Mouse (Mus musculus): ENCODE measurements around the gene Cox19. TPM values are rescaled to one million over a fixed set of nuclear protein-coding genes. Genes with fewer than 3 reads are reported as not detected.

The Cox19 gene
- polyA plus RNA-seq, 1 experiment: 19.9 TPM

DNA sequence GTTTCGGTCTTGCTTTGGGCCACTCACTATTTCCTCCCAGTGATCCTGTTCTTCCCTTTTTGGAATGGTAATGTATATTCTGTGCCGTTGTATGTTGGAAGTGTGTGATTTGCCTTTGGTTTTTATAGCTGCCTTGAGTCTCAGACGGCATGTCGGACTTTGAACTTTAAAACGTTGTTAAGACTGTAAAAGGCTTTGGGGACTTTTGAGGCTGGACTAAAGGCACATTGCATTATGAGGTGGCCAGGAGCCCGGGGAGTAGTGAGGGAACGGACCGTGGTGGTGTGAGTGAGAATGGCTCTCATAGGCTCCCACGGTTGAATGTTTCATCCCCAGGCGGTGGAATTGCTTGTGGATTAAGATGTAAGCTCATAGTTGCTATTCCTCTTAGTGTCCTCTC, 54.1 kb downstream of the Cox19 start:
- H3K27me3 ChIP-seq (ENCODE audit: control insufficient read depth, insufficient read depth, low read length, poor library complexity, severe bottlenecking): no peaks in the 10 kb centered on the region

DNA sequence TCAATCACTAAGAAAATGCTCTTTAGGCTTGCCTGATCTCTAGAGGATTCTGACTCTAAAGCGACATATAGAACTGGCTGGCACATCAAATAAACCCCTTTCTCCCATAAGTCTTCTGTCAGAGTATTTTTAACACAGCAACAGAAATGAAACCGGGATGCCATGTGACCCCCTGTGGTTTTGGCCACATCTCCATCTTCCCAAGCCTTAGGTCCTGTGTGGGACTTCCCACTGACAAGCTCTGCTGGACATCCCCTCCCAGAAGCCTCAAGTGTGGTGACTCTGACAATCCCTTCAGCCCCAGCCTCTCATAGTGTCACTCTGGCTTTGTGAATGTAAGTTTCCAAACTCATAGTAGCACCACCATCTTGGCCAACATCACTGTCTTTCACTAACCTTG, 57.1 kb downstream of the Cox19 start:
- H3K9me3 ChIP-seq (replicated peaks; ENCODE audit: control insufficient read depth, insufficient read depth, low read length, poor library complexity, severe bottlenecking): no peaks in the 10 kb centered on the region

More for the DNA sequence above, 54.1 kb downstream of the Cox19 start:
- H3K9ac ChIP-seq (ENCODE audit: low read depth, poor library complexity, severe bottlenecking): no peak overlapping the region
- H3K27ac ChIP-seq (ENCODE audit: insufficient read depth, low read length): no peak overlapping the region
- TF ChIP-seq CTCF (IDR thresholded peaks at IDR 0.05; ENCODE audit: low read depth, low read length) (no peak), EP300 (IDR thresholded peaks at IDR 0.05; ENCODE audit: insufficient read depth, low read depth, low read length) (no peak), POLR2A (IDR thresholded peaks at IDR 0.05; ENCODE audit: insufficient read depth, low read length) (no peak)
- H3K36me3 ChIP-seq (ENCODE audit: control insufficient read depth, insufficient read depth, low read length, poor library complexity, severe bottlenecking): no peaks in the 10 kb centered on the region
- H3K4me1 ChIP-seq (ENCODE audit: control insufficient read depth, insufficient read depth, low read length): peaks cover 5% of the 10 kb centered on the region
- no peaks in the 10 kb centered on the region for H3K9me3 ChIP-seq (replicated peaks; ENCODE audit: control insufficient read depth, insufficient read depth, low read length, poor library complexity, severe bottlenecking)
- H3K4me3 ChIP-seq (ENCODE audit: low read depth, low read length): no peak overlapping the region

DNA sequence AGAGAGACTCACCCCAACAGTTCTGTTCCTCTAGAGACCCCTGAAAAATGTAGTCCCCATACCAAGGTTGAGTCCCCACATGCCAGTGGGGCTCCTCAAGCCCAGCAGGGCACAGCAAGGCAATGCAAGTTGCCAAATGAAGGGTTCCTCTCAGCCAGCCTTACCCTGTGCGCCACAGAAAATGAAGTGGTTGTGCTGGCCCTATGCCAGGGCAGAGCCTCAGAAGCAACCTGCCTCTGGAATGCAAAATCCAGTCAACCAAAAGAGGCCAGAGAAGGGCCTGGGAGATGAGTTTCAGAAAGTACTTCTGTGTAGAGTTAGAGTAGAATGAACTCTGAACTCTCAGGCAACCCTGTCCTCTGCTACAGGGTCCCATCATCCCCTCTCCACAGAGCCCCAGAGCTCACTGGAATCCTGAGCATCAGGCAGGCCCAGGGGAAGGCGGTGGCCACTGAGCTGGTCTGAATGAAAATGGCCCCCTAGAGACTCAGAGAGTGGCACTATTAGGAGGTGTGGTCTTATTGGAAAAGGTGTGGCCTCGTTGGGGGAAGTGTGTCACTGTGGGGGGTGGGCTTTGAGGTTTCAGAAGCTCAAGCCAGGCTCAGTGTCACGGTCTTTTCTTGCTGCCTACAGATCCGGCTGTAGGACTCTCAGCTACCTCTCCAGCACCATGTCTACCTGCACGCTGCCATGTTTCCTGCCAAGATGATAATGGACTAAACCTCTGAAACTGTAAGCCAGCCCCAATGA, 59.2 kb downstream of the Cox19 start:
- H3K36me3 ChIP-seq (ENCODE audit: control insufficient read depth, insufficient read depth, low read length, poor library complexity, severe bottlenecking): no peaks in the 10 kb centered on the region
- no peaks in the 10 kb centered on the region for H3K27me3 ChIP-seq (ENCODE audit: control insufficient read depth, insufficient read depth, low read length, poor library complexity, severe bottlenecking)
- H3K9me3 ChIP-seq (replicated peaks; ENCODE audit: control insufficient read depth, insufficient read depth, low read length, poor library complexity, severe bottlenecking): no peaks in the 10 kb centered on the region
- H3K4me3 ChIP-seq (ENCODE audit: low read depth, low read length): no peak overlapping the region
- TF ChIP-seq CTCF (IDR thresholded peaks at IDR 0.05; ENCODE audit: low read depth, low read length) (no peak), POLR2A (IDR thresholded peaks at IDR 0.05; ENCODE audit: insufficient read depth, low read length) (no peak), EP300 (IDR thresholded peaks at IDR 0.05; ENCODE audit: insufficient read depth, low read depth, low read length) (0 out of 2 replicates have a peak, but pooled peaks have one; percentile 13)
- H3K9ac ChIP-seq (ENCODE audit: low read depth, poor library complexity, severe bottlenecking): no peak overlapping the region
- H3K27ac ChIP-seq (ENCODE audit: insufficient read depth, low read length): 0 out of 2 replicates have a peak overlapping the region, but pooled peaks have one; percentile 37
- no peaks in the 10 kb centered on the region for H3K4me1 ChIP-seq (ENCODE audit: control insufficient read depth, insufficient read depth, low read length)

More for the DNA sequence above, 57.1 kb downstream of the Cox19 start:
- Histone ChIP-seq H3K4me3 (ENCODE audit: low read depth, low read length) (no peak overlapping the region), H3K27ac (ENCODE audit: insufficient read depth, low read length) (no peak overlapping the region), H3K27me3 (ENCODE audit: control insufficient read depth, insufficient read depth, low read length, poor library complexity, severe bottlenecking) (no peaks in the 10 kb centered on the region), H3K4me1 (ENCODE audit: control insufficient read depth, insufficient read depth, low read length) (peaks cover 2% of the 10 kb centered on the region), H3K9ac (ENCODE audit: low read depth, poor library complexity, severe bottlenecking) (no peak overlapping the region), H3K36me3 (ENCODE audit: control insufficient read depth, insufficient read depth, low read length, poor library complexity, severe bottlenecking) (no peaks in the 10 kb centered on the region)
- TF ChIP-seq EP300 (IDR thresholded peaks at IDR 0.05; ENCODE audit: insufficient read depth, low read depth, low read length) (no peak), CTCF (IDR thresholded peaks at IDR 0.05; ENCODE audit: low read depth, low read length) (no peak), POLR2A (IDR thresholded peaks at IDR 0.05; ENCODE audit: insufficient read depth, low read length) (no peak)

GRCm38 (mm10) chr5:139290467-139291259, 60.6 kb downstream of the Cox19 start:
- Histone ChIP-seq H3K9ac (ENCODE audit: low read depth, poor library complexity, severe bottlenecking) (no peak overlapping the region), H3K9me3 (replicated peaks; ENCODE audit: control insufficient read depth, insufficient read depth, low read length, poor library complexity, severe bottlenecking) (no peaks in the 10 kb centered on the region), H3K27me3 (ENCODE audit: control insufficient read depth, insufficient read depth, low read length, poor library complexity, severe bottlenecking) (no peaks in the 10 kb centered on the region), H3K4me1 (ENCODE audit: control insufficient read depth, insufficient read depth, low read length) (peaks cover 2% of the 10 kb centered on the region), H3K36me3 (ENCODE audit: control insufficient read depth, insufficient read depth, low read length, poor library complexity, severe bottlenecking) (no peaks in the 10 kb centered on the region), H3K27ac (ENCODE audit: insufficient read depth, low read length) (no peak overlapping the region), H3K4me3 (ENCODE audit: low read depth, low read length) (no peak overlapping the region)
- TF ChIP-seq CTCF (IDR thresholded peaks at IDR 0.05; ENCODE audit: low read depth, low read length) (no peak), POLR2A (IDR thresholded peaks at IDR 0.05; ENCODE audit: insufficient read depth, low read length) (no peak), EP300 (IDR thresholded peaks at IDR 0.05; ENCODE audit: insufficient read depth, low read depth, low read length) (no peak)

- no peak overlapping the region for H3K27ac ChIP-seq (ENCODE audit: insufficient read depth, low read length)
- no peaks in the 10 kb centered on the region for H3K27me3 ChIP-seq (ENCODE audit: control insufficient read depth, insufficient read depth, low read length, poor library complexity, severe bottlenecking)
- H3K9ac ChIP-seq (ENCODE audit: low read depth, poor library complexity, severe bottlenecking): no peak overlapping the region
- H3K9me3 ChIP-seq (replicated peaks; ENCODE audit: control insufficient read depth, insufficient read depth, low read length, poor library complexity, severe bottlenecking): no peaks in the 10 kb centered on the region
- H3K4me1 ChIP-seq (ENCODE audit: control insufficient read depth, insufficient read depth, low read length): peaks cover 5% of the 10 kb centered on the region
- H3K4me3 ChIP-seq (ENCODE audit: low read depth, low read length): no peak overlapping the region
- TF ChIP-seq CTCF (IDR thresholded peaks at IDR 0.05; ENCODE audit: low read depth, low read length) (no peak), POLR2A (IDR thresholded peaks at IDR 0.05; ENCODE audit: insufficient read depth, low read length) (no peak), EP300 (IDR thresholded peaks at IDR 0.05; ENCODE audit: insufficient read depth, low read depth, low read length) (no peak)
- H3K36me3 ChIP-seq (ENCODE audit: control insufficient read depth, insufficient read depth, low read length, poor library complexity, severe bottlenecking): no peaks in the 10 kb centered on the region
Measured at GRCm38 (mm10) chr5:139288591-139288990, 62.6 kb downstream of the Cox19 start.
